In the genomic region with DNA sequence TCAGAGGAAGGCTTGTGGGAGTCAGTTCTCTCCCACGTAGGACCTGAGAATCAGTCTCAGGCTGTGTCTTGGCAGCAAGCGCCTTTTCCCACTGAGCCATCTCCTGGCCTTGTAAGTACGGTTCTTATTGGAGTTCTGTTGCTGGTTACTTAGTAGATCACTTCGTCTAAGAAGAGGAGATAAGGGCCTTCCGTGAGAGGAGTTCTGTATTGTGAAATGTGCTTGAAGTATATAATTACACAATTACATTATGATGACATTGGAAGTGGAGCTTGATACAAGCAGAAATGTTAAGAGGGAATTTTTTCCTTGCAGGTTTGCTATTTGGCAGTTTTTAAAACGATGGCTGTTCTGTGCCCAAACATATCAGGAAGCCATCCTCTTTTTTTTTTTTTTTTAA, we compare ENCODE assay signal across 16 mouse cellular contexts.
"Had no signal": no experiment of that assay in that cellular context is flagged by ENCODE, and none has a peak within 500 bp of the region (broad histone marks: within the 10 kb centered on the region; RNA-seq: fewer than 3 reads in every experiment).

No protein-coding gene starts in this region.

- H3K4me1 ChIP-seq: lung, embryonic 15.5 days; neural tube, embryonic 12.5 days had no signal

- DNase-seq: kidney, adult 2 months; kidney, postnatal 25 days; layer of hippocampus, adult 9-11 months; layer of hippocampus, postnatal 36 days; liver, embryonic 13.5 days; midbrain, embryonic 14.5 days; right cerebral cortex, adult 18-20 months; right cerebral cortex, postnatal 14 days; right cerebral cortex, postnatal 4 days; thymus, adult 18-20 months; thymus, postnatal 36 days had no signal

- H3K4me3 ChIP-seq: layer of hippocampus, adult 2 months; left cerebral cortex, adult 2 months; liver, embryonic 13.5 days; lung, embryonic 15.5 days; neural tube, embryonic 12.5 days; neural tube, embryonic 15.5 days had no signal
